Mouse (Mus musculus) naive thymus-derived CD4-positive, alpha-beta T cell, adult 2 months (primary cell): ENCODE data around the gene Gstk1.

Experiments
- DNase-seq: peaks from one replicate; pipeline ENCODE4 v3.0.0-alpha.2; 2011; ENCODE audit warnings: low read depth

The Gstk1 gene

GRCm38 (mm10) chr6:42270817-42271216 lies 25.1 kb downstream of the Gstk1 start:
- no peak for DNase-seq

GRCm38 (mm10) chr6:42276151-42276550 lies 30.4 kb downstream of the Gstk1 start:
- DNase-seq: no peak

DNA sequence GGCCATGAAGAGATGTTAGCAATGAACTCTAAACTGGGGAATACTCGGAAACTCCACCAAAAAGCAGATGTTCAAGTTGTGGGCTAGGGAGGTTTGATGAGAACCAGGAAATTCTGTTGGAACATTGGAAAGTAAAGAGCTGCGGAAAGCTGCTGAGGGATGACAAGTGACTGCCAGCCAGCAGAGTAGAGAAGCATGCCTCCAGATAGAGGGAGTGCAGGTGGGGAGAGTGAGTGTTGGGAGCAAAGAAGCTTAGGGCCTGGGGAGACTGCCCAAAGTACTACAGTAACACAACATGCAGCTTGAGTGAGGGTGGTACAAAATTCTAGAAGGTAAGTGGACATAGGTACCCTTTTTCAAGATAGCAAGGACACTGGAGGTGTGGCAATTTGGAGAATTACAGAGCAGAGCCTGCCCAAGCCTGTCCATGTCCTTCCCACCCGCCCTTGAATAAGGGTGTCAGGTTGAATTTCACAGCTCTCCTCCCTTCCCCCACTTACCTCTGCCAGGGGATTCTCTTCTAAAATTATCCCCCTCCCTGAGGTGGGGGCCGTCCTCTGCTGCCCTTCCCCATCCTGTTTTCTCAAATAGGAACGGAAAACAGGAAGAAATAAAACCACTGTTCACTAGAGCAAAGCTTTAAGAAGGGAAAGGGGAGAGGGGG lies 37.3 kb downstream of the Gstk1 start:
- DNase-seq: no peak

GRCm38 (mm10) chr6:42286448-42286847 lies 40.7 kb downstream of the Gstk1 start, which contains the start of gene Clcn1:
TSS of gene Clcn1 (plus strand) at chr6:42286685.
- DNase-seq: no peak

DNA sequence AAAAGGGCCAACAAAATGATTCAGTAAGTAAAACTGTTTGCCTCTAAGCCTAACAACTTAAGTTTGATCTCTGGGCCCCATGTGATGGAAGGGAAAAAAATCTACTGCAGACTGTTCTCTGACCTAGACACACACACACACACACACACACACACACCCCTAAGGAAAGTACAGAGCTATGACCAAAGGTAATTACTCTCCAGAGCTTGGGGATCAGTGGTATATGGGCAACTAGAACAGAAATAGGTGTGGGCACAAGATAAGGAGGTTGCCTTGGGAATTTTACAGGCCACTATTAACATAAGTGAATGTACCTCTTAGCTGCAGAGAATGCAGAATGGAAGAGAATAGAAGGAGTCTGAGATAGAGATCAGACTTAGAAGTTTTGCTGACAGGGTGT lies 41.8 kb downstream of the Gstk1 start:
- no peak for DNase-seq

- no peak for DNase-seq
These were observed 47.6 kb downstream of the Gstk1 start for GRCm38 (mm10) chr6:42293327-42293726.

DNA sequence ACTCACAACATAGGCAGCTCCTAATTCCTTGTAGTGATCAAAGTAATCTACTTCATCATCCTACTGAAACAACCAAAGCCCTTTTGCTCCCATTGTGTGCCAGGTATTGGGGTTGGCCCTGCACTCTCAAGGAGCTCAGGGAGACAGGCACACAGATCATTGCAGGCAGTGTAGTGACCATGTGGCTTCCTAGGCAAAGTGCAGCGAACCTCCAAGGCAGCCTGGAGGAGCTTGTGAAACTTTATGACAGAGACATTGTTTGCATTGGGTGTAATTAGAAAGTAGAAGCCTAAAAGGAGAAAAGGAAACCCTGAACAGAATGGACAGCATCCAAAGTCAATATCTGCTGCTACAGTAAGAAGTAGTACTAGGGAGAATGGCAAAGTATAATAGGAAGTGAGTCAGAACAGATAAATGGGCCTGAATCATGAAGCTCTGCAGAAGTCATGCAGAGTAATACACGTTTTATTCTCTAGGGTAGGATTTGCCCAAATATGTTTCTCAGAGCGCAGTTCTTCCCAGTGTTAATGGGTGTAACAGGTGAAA lies 49.9 kb downstream of the Gstk1 start:
- no peak for DNase-seq

DNA sequence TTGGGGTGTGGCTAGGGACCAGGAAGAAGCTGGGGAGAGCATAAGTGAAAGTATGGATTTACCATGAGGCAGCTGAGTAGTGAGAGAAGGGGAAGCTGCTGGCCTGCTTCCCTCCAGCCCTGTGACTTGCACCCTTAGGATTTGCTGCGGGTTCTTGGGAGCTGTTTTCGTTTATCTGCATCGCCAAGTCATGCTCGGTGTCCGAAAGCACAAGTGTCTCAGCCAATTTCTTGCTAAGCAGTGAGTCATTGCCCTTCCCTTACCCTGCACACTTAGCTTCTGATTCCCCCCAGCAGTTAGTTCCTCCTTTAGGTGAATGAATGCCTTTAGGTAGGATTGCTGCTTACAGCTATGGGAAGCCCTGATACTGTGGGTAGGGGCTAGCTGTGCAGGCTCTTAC lies 53.6 kb downstream of the Gstk1 start:
- DNase-seq: no peak
